Mouse (Mus musculus): Measurements from ENCODE around the gene Bbc3. TPM values are rescaled to one million over a fixed set of nuclear protein-coding genes. Genes with fewer than 3 reads are reported as not detected.
A peak's percentile ranks its signal among the peaks of the same experiment; 100 is the strongest.
"Not testable (repeated sequence)": the region's sequence is repeated elsewhere in the genome, so short reads cannot be mapped to it uniquely, and the experiment has no call there.

The Bbc3 gene
- 12.9 and 13.4 TPM in 2 replicates for polyA plus RNA-seq (2016; fragmentation: Nextera tagmentation; extraction: Ambion mirVana)

GRCm38 (mm10) chr7:16308093-16308492 is at the start of gene Bbc3:
Bbc3 (plus strand) TSS chr7:16308393.
- peak within 1 kb of the TSS; percentile 97; the same call in 1 of the 2 replicates for H3K27ac ChIP-seq (replicated peaks)
- WGBS = 70% methylated on average over 1 of the region's 1 CpGs

GRCm38 (mm10) chr7:16259110-16259590 is 49.0 kb upstream of the Bbc3 start, which contains the start of gene C5ar1:
C5ar1 (minus strand) TSS chr7:16259540.
- H3K9me3 ChIP-seq = no peaks in the 10 kb centered on the region; the same call in 1 of the 2 replicates
- H3K4me3 ChIP-seq = no peak within 1 kb of the TSS
- 88% methylated on average over 5 of the region's 5 CpGs for WGBS
- H3K36me3 ChIP-seq (replicated peaks) = no peaks in the 10 kb centered on the region
- no peaks in the 10 kb centered on the region for H3K4me1 ChIP-seq
- no peak within 1 kb of the TSS for H3K27ac ChIP-seq (replicated peaks)
- no peak for DNase-seq (ENCODE audit: low spot score)
- H3K27me3 ChIP-seq (replicated peaks; ENCODE audit: low read depth, poor library complexity, severe bottlenecking) = no peaks in the 10 kb centered on the region

More at GRCm38 (mm10) chr7:16308093-16308492, at the start of gene Bbc3:
- H3K4me3 ChIP-seq = peak within 1 kb of the TSS; percentile 83
- not testable (repeated sequence) for DNase-seq (ENCODE audit: low spot score); H3K9me3 ChIP-seq; H3K36me3 ChIP-seq (replicated peaks)
- peaks cover 51% of the 10 kb centered on the region for H3K4me1 ChIP-seq
- H3K27me3 ChIP-seq (replicated peaks; ENCODE audit: low read depth, poor library complexity, severe bottlenecking) = peaks cover 23% of the 10 kb centered on the region

DNA sequence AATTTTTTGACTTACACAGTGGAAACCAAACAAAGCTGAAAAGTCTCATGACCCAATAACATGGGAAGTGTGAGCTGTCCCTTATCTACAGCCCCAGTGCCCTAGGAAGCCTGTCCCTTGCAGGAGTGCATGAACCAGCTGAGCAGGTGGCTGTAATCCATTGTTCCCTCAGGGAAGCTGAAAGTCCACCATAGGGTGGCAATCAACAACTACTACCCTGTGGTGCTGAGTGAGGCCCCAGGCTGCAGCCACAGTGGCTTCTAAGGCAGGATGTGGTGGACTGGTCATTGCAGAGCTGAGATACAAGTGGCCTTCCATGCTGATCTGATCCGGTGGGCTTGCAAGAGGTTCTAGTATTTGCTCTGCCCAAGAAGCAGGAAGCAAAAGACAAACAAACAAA is 47.1 kb upstream of the Bbc3 start:
- no peak for DNase-seq (ENCODE audit: low spot score)
- H3K4me1 ChIP-seq = no peaks in the 10 kb centered on the region
- H3K9me3 ChIP-seq = peaks cover 13% of the 10 kb centered on the region; the same call in 1 of the 2 replicates
- WGBS = 74% methylated on average over 1 of the region's 1 CpGs
- H3K36me3 ChIP-seq (replicated peaks) = no peaks in the 10 kb centered on the region
- H3K27me3 ChIP-seq (replicated peaks; ENCODE audit: low read depth, poor library complexity, severe bottlenecking) = no peaks in the 10 kb centered on the region
- H3K27ac ChIP-seq (replicated peaks) = no peak overlapping the region
- H3K4me3 ChIP-seq = no peak overlapping the region

DNA sequence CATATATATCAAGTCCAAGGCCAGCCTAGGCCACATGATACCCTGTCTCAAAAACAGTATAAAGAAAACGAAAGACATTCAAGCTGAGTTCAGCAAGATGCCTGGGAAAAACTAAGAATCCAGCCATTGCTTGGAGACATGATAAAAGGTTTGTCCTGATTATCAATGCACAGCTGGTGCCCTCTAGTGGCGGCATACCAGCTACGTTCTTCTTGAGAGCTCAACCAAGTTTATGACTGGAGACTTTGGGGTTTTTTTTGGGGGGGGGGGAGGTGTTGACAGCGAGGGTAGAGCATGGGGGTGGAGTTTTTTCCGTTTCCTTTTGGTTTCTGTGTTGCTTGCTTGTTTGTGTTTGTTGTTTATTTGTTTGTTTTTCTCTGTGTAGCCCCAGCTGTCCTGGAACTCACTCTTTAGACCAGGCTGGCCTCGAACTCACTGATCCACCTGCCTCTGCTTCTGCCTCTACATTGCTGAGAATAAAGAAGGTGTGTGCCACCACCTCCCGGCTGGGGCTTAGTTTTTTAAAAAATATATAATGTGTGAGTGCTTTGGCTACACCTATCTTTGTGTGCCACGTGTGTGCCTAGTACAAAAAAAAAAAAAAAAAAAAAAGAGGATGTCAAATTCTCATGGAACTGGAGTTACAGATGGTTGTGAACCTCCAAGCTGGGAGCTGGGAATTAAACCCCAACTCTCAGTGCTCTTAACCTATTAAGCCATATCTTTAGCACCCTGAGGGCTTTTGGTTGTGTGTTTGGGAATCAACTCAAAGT is 45.0 kb upstream of the Bbc3 start:
- Histone ChIP-seq H3K27ac (replicated peaks) (no peak overlapping the region), H3K4me1 (no peaks in the 10 kb centered on the region), H3K27me3 (replicated peaks; ENCODE audit: low read depth, poor library complexity, severe bottlenecking) (no peaks in the 10 kb centered on the region), H3K4me3 (no peak overlapping the region), H3K9me3 (peaks cover 13% of the 10 kb centered on the region; the same call in 1 of the 2 replicates), H3K36me3 (replicated peaks) (no peaks in the 10 kb centered on the region)
- peak; percentile 74 for DNase-seq (ENCODE audit: low spot score)
- 33% methylated on average over 8 of the region's 8 CpGs for WGBS

DNA sequence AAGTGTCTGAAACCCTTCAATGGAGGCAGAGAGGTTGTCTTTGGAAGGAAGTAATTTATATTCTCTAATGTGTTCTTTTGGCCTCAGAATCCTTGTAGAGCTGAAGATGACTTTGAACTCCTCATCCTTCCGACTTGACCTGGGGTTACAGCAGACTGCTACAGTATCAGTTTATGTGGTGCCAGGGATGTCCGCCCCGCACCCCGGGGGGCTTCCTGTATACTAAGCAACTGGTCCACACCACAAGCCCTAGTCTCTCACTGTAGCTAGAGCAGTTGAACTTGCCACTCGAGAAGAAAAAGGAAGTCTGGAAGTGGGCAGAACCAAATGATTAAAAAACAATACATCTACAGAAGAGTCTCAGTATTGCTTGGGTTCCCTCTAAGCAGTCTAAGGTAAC is 44.4 kb upstream of the Bbc3 start:
- no peaks in the 10 kb centered on the region for H3K36me3 ChIP-seq (replicated peaks)
- no peak overlapping the region for H3K4me3 ChIP-seq
- no peaks in the 10 kb centered on the region; the same call in 1 of the 2 replicates for H3K27me3 ChIP-seq (replicated peaks; ENCODE audit: low read depth, poor library complexity, severe bottlenecking)
- WGBS = 83% methylated on average over 5 of the region's 5 CpGs
- no peak overlapping the region for H3K27ac ChIP-seq (replicated peaks)
- no peak for DNase-seq (ENCODE audit: low spot score)
- H3K9me3 ChIP-seq = peaks cover 13% of the 10 kb centered on the region; the same call in 1 of the 2 replicates
- H3K4me1 ChIP-seq = no peaks in the 10 kb centered on the region

DNA sequence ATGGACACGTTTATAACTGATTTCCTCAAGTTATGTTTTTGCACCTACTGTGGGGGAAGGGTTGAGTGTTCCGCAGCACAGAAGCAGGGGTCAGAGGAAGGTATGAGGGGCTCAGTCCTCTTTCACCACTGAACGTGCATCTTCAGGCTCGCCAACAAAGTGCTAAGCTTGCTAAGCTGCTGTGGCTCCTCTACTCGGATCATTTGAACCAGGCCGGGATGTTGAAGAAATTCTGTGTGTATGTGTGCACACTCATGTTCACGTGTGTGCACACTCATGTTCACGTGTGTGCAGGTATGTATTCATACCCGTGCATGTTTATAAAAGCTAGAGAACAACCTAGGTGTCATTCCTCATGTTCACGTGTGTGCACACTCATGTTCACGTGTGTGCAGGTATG is 42.3 kb upstream of the Bbc3 start:
- 89% methylated on average over 11 of the region's 11 CpGs for WGBS
- peaks cover 13% of the 10 kb centered on the region; the same call in 1 of the 2 replicates for H3K9me3 ChIP-seq
- peaks cover 10% of the 10 kb centered on the region for H3K27me3 ChIP-seq (replicated peaks; ENCODE audit: low read depth, poor library complexity, severe bottlenecking)
- H3K36me3 ChIP-seq (replicated peaks) = no peaks in the 10 kb centered on the region
- H3K27ac ChIP-seq (replicated peaks) = no peak overlapping the region
- H3K4me3 ChIP-seq = no peak overlapping the region
- no peaks in the 10 kb centered on the region for H3K4me1 ChIP-seq
- no peak for DNase-seq (ENCODE audit: low spot score)

DNA sequence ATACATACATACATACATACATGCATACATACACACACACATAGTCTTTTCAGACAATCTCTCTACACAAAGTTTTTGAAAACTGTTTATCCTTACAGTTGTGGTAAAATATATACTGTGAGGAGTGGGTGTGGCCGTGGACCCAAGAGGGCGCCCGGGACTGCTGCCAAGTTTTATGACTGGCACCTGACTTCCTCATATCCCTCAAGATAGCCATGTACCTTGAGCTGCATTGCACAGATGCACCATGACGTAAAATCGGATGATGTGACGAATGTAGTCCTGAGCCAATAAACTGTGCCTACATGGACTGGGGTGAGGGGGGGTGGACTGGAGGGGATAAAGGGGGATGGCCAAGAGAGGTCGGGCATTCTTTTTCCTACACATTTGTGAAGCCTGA is 41.6 kb upstream of the Bbc3 start:
- not testable (repeated sequence) for H3K27ac ChIP-seq (replicated peaks); H3K36me3 ChIP-seq (replicated peaks); H3K4me3 ChIP-seq; H3K4me1 ChIP-seq; DNase-seq (ENCODE audit: low spot score)
- H3K27me3 ChIP-seq (replicated peaks; ENCODE audit: low read depth, poor library complexity, severe bottlenecking) = peaks cover 18% of the 10 kb centered on the region
- peaks cover 13% of the 10 kb centered on the region; the same call in 1 of the 2 replicates for H3K9me3 ChIP-seq
- 89% methylated on average over 7 of the region's 7 CpGs for WGBS

- Histone ChIP-seq H3K9me3 (no peaks in the 10 kb centered on the region), H3K4me3 (peak overlapping the region; percentile 18; the same call in 1 of the 2 replicates), H3K36me3 (replicated peaks) (peaks cover 13% of the 10 kb centered on the region), H3K4me1 (peaks cover 39% of the 10 kb centered on the region), H3K27ac (replicated peaks) (no peak overlapping the region), H3K27me3 (replicated peaks; ENCODE audit: low read depth, poor library complexity, severe bottlenecking) (peaks cover 34% of the 10 kb centered on the region)
- WGBS = 73% methylated on average over 1 of the region's 1 CpGs
- no peak for DNase-seq (ENCODE audit: low spot score)
Observed at GRCm38 (mm10) chr7:16271139-16271538, 37.1 kb upstream of the Bbc3 start.

DNA sequence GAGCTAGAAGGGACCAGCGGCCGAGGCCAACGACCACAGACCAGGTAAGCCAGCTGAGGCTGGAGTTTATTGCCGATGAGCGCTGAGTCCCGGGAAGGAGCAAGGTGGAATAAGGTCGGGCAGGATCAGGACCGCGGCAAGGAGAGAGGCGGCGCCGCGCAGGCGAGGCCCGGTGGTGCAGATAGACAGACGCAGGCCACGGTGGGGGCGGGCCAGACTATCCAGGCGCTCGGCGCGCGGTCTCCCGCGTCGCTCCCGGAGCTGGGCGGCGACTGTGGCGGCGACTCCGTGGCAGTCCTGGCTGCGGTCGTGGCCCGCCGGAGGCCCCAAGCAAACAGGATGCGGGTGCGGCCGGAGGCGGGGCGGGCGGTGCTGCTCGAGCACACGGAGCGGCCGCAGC is 35.5 kb upstream of the Bbc3 start:
- peaks cover 34% of the 10 kb centered on the region for H3K27me3 ChIP-seq (replicated peaks; ENCODE audit: low read depth, poor library complexity, severe bottlenecking)
- H3K36me3 ChIP-seq (replicated peaks) = peaks cover 28% of the 10 kb centered on the region
- H3K4me3 ChIP-seq = peak overlapping the region; percentile 78
- peak overlapping the region; percentile 82 for H3K27ac ChIP-seq (replicated peaks)
- peaks cover 39% of the 10 kb centered on the region for H3K4me1 ChIP-seq
- no peaks in the 10 kb centered on the region for H3K9me3 ChIP-seq
- peak; percentile 81 for DNase-seq (ENCODE audit: low spot score)
- WGBS = under 1% methylated on average over 46 of the region's 46 CpGs

DNA sequence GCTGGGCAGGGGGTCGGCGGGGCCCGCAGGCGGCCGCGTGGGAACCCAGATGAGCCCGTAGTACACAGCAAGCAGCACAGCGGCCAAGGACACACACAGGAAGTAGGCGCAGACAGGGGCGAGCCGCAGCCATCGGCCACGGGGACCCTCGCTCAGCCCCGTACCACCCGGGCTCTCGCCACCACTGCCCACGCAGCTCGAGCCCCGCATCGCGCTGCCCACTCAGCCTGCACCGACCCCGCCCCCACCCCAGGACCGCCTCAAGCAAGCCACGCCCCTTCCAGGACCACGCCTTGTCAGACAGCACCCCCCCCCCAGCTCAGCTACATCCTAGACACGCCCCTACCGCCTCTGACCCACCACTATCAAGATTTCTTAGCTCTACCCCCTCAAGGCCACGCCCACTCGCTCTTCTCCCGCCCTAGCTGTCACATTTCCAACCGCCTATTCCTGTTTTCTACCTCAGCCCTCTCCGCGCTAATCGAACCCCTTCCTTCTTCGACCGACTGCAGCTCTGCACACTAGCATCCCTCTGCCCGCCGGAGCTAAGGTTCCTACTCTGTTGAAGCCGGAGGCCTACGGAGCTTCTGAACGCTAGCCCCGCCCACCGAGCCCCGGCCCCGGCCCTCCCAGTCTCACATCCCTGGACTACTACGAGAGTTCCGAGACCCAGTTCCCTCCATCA is 35.0 kb upstream of the Bbc3 start, which contains the start of gene Inafm1:
Inafm1 (minus strand) TSS at position 537 of the 685 bp plus-strand sequence.
- H3K27ac ChIP-seq (replicated peaks) = peak within 1 kb of the TSS; percentile 82
- H3K4me1 ChIP-seq = peaks cover 39% of the 10 kb centered on the region
- peak within 1 kb of the TSS; percentile 78 for H3K4me3 ChIP-seq
- H3K27me3 ChIP-seq (replicated peaks; ENCODE audit: low read depth, poor library complexity, severe bottlenecking) = peaks cover 34% of the 10 kb centered on the region
- H3K36me3 ChIP-seq (replicated peaks) = peaks cover 34% of the 10 kb centered on the region
- DNase-seq (ENCODE audit: low spot score) = peak; percentile 95
- no peaks in the 10 kb centered on the region for H3K9me3 ChIP-seq
- WGBS = under 1% methylated on average over 49 of the region's 49 CpGs

DNA sequence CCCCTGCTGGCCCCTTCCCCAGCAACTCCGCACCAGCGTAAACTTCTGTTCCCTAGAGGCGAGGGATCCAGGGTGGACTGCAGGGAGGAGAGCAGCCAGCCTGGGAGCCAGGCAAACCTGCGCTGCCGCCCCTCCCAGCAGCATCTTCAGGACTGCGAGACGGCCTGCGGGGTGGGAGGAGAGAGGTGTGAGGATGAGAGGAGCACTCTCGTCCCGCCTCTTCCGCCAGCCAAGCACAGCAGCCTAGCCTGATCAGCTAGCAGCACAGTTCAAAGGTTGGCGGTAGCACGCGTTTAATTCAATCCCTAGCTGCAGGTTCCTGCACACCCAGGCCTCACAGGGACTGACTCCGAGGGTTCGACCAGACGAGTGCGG is 34.4 kb upstream of the Bbc3 start:
- Histone ChIP-seq H3K4me3 (peak overlapping the region; percentile 78), H3K4me1 (peaks cover 39% of the 10 kb centered on the region), H3K9me3 (no peaks in the 10 kb centered on the region), H3K36me3 (replicated peaks) (peaks cover 39% of the 10 kb centered on the region), H3K27me3 (replicated peaks; ENCODE audit: low read depth, poor library complexity, severe bottlenecking) (peaks cover 34% of the 10 kb centered on the region), H3K27ac (replicated peaks) (peak overlapping the region; percentile 82)
- under 1% methylated on average over 18 of the region's 18 CpGs for WGBS
- DNase-seq (ENCODE audit: low spot score) = peak; percentile 86
